Mouse (Mus musculus) frontal cortex, adult 2 months (tissue): Measurements from ENCODE around the gene Ifne. TPM values are rescaled to one million over a fixed set of nuclear protein-coding genes. Genes with fewer than 3 reads are reported as not detected.
"Not testable (repeated sequence)": the region's sequence is repeated elsewhere in the genome, so short reads cannot be mapped to it uniquely, and the experiment has no call there.

Experiments
- DNase-seq, 2 experiments: peaks; one replicate each; pipeline ENCODE4 v3.0.0; 2022; ENCODE audit warnings: low spot score in 1 of 2; ENCODE audit errors: extremely low spot score in 1 of 2
- polyA plus RNA-seq: library from polyadenylated mRNA; depleted of rRNA; stranded (reverse); fragments of >200 nt; gene quantifications from 2 replicates; pipeline ENCODE4 v1.2.3, GENCODE M21; 2012; rRNA removed

Ifne gene
- polyA plus RNA-seq, 1 experiment, result not detected

DNA sequence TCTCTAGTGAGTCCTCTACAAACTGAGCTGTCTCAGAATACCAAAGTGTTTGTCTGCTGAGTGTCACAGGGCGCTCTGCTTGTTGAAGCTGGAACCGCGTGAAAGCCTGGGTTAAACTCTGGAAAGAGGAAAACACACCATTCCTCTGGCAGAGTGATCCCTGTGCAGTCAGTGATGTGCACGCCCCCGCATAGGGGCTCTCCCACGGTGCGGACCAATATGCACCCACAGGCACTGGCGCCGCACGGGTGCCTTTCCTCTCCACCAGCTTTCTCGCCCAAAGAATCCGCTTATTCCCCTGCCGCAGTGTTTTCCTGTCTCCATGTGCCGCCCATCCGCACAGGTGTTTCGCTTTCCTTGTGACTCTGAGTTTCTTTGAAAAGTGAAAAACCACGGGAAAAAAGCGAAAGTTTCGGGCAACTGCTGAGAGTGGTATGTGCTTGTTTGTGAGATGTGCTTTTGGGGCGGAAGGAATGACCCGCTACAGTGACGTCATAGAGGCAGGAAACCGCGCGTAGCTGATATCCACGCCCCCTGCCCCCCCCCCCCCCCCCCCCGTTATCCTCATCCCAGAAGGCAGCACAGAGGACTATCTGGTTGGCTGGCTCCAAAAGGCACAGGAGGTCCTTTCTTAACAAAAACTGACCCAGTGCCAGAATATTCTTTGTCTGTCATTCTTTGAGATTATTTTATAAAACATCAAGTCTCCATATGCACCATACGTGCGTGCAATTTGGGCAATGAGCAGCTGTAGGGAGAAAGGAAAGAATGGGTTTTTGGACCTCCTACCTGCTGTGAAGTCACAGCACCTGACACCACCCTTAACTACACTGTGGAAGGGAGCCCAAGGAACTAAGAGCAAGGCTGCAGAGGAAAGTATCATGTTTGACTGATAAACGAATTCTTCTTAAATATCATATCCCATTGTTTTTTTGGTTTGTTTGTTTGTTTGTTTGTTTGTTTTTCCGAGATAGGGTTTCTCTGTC, 11.8 kb downstream of the Ifne start:
- DNase-seq, result no peak

DNA sequence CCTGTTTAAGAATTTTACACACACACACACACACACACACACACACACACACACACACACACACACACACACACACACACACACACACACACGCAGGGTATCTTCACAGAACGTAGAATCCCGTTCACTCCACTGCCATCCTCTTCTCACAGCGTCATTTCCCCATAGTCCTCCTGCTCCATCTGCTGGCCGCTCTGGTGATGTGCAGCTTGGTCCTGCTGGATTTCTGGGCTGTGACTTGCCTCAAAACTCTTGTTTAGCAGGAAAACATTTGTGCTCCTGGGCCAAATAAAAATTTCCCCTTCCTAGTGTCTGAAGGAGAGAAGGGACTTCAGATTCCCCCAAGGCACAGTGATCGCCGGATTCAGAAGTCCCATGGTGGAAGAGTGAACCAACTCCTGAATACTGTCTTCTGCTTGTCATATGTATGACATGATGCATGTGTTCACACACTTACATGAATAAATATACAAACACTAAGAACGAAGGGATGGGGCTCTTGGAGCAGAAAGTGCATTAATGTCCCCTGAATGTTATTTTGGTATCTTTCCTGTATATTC, 12.6 kb downstream of the Ifne start:
- peak; percentile 40 to 86 for DNase-seq

DNA sequence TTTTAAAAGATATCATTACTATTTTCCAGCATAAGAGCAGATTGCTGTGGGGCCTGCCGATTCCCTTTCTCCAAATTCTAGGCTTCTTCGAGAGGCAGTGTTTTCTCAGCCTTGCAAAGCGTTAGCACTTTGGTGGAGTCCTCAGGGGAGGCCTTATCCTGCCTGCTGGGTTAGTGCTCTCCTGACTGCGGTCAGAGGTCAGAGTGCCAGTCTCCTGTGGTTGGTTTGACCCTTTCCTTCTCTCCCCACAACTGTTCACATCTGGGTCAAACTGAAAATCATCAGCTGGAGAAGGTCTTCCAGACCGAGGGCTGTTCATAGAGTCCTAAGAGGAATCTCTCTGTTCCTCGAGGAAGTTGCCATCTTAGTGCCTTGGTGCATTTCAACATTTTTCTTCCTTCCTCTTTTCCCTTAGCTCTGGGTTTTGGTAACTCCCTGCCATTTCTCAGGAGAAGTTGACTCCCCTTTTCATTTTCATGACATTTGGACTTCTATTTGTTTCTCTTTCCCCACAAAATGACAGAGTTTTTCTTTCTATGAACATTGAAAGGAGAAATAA, 14.9 kb downstream of the Ifne start:
- DNase-seq, result no peak

DNA sequence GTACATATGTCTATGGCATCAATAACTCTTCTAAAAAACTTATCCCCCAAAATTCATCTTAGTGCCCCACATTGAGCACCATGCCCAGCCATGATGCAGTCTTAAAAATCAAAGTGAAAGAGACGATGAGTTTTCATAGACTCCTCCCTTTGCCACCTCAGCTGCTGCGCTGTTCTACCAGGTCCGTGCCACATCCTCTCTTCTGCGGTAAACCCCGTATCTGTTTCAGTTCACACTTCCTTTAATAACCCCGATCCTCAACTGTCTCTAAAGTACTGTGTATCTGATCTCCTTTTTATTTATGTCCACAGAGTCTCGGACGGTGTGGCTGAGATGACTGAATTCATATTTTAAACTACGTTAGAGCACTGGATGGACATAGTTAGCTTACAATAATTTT, 15.4 kb downstream of the Ifne start:
- no peak for DNase-seq

DNA sequence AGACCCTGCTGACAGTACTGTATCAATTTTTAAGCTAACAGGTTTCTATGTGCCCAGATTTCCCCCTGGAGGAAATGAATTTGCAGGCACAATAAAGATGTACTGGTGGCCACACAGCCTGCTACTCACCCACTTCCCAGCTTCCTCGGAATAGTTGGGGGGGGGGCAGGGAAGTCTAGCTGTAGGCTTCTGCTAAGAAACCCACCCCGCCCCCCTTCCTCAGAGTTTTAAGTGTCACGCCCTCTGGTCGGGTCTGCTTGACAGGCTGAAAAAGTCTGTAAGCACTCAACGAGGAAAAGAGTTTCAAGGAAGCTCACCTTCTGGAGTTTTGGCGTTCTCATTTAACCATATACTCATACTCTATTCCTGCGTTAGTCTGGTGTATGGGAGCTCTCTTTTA, 16.7 kb downstream of the Ifne start:
- no peak for DNase-seq

DNA sequence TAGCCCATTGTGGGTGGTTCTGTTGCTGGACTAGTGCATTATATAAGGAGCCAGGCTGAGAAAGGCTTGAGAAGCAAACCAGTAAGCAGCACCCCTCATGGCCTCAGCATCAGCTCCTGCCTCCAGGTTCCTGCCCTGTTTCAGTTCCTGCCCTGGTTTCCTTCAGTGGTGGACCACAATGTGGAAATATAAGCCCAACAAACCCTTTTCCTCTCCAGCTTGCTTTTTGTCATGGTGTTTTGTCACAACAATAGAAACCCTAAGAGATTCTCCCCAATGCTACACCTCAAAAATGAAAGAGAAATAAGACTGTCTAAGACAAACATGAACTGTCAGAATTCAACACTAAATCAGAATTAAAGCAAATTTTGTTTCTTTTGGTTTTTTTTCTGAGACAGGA, 20.8 kb downstream of the Ifne start:
- no peak for DNase-seq

DNA sequence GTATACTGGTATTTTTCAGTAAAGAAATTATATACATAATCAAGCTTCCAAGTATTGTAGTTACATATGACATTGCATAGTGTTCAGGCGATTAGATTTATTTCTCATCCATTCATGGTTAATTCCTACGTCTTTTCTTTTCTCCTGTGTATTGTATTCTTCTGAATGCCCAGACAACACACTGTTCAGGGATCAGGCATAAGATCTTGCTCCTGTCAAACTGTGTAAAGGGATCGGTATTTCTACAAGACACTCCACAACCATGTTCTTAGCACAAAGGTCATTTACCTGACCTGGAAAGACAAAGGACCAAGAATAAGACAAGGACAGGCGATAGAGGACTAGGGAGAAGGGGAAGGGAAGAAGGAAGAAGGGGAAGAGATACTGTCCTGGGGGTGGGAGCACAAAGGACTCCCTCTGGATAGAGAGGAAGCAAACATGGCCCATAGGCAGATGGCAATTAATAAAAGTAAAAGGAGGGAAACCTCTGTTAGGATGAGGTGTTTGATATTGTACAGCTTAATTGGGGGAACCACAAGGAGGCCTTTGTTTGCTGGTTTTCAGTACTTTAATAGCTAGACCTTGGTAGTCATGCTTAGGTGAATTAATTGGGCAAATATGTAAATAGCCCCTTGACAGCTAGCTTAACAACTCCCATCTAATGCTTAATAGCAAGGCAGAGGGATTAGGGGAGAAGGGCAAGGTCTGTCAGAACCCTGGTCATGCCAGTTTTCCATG, 28.8 kb downstream of the Ifne start:
- no peak for DNase-seq

DNA sequence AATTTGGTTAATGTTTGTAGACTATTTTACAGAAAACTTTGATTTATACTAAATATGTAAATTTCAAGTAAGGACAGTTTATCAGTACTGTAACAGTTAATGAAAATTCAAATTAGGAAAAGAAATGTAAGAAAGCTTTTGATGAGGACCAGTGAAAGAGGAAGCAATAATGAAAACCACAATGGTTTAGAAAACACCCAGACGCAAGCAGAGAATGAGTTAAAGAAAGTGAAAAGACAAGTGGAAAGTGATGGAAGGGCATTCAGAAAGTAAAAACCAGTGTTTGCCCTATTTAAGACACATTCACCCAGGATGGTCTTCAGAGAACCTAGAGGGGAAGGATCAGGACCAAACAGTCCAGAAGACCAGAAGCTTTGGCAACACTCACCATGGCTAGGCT, 30.3 kb downstream of the Ifne start, which contains the start of gene Ifna1:
Gene Ifna1, plus strand, starts transcription at position 390 of the 400 bp plus-strand sequence.
- no peak for DNase-seq

DNA sequence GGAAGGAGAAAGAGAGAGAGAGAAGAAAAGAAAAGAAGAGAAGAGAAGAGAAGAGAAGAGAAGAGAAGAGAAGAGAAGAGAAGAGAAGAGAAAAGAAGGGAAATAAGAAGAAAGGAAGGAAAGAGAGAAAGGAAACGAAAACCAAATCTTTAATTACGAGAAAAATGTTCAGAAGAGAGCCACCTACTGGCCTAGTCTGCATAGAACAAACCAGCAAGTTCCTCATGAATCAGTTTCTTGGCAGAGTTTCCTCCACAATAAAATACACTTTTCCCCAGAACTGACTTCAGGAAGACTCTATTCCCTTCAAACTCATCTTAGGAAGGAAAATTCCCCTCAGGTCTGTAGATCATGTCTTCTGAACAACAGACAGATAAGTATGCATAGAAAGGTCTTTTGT, 34.7 kb downstream of the Ifne start:
- peak in 1 of 2 experiments; percentile 12 for DNase-seq

DNA sequence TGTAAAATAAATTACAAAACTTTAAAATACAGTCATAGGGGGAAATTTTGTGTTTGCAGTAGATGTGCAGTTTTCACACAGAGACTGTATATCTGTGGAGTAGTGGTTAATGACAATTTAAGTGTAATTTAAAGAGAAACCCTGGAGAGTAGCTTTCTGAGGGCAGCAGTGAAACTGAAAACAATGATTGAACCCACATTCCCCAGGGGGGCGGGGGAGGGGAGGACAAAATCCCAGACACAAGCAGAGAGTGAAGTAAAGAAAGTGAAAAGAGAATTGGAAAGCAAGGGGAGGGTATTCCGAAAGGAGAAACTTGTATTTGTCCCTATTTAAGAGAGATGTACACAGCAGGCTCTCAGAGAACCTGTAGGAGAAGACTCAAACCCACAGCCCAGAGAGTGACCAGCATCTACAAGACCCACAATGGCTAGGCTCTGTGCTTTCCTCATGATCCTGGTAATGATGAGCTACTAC, 38.5 kb downstream of the Ifne start, which contains the start of gene Ifna4:
Gene Ifna4, plus strand, starts transcription at position 424 of the 474 bp plus-strand sequence.
- no peak for DNase-seq

DNA sequence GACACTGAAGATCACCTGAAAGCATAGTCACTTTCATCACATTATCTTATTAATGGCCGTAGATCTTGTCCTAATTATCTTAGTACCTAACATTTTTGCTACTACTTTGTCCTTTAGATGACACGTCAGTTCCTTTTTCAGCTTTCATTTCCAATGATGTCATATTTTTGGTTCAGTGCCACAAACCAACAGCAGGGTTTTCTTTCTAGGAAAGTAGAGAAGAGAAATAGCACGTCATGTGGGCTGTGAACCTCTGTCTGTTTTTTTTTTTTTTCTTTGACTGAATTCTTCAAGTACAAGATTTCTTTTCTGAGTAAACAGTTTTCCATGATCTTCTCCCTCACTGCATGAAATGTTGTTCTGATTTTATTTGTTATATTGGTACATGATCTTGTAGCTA, 39.9 kb downstream of the Ifne start:
- no peak for DNase-seq

DNA sequence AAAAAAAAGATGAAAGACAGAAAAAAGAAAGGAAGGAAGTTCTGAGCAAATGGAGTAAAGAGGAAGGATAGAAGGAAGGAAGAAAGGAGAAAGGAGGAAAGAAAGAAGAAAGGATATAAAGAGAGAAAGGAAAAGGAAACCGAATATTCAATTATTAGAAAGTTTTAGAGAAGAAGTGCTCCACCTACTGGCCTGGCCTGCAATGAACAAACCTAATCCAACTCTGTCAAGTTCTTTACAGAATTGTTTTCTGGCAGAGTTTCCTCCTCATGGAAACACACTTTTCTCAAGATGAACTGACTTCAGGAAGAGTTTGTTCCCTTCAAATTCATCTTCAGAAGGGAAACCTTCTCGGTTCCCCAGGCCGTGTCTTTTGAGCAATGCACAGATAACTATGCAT, 41.2 kb downstream of the Ifne start:
- DNase-seq, result peak in 1 of 2 experiments; percentile 15

DNA sequence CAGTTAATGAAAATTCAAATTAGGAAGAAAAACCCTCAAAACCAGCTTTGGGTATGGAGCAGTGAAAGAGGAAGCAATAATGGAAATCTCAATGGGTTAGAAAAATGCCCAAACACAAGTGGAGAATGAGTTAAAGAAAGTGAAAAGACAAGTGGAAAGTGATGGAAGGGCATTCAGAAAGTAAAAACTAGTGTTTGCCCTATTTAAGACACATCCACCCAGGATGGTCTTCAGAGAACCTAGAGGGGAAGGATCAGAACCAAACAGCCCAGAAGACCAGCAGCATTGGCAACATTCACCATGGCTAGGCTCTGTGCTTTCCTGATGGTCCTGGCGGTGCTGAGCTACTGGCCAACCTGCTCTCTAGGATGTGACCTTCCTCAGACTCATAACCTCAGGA, 44.8 kb downstream of the Ifne start, which contains the start of gene Ifna5:
Gene Ifna5, plus strand, starts transcription at position 301 of the 400 bp plus-strand sequence.
- not testable (repeated sequence) for DNase-seq

DNA sequence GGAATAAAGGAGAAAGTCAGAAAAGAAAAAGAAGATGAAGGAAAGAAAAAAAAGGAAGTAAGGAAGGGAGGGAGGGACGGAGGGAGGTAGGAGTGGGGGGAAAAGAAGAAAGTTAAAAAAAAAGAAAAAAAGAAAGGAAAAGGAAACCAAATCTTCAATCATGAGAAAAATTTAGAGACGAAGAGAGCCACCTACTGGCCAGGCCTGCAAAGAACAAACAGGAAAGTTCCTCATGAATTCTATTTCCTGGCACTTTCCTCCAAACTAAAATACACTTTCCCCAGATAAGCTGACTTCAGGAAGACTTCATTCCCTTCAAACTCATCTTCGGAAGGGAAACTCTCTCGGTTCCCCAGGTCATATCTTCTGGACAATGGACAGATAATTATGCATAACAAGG, 49.5 kb downstream of the Ifne start:
- DNase-seq, result peak in 1 of 2 experiments; percentile 61

Other genes with a start within 250 kb of the Ifne start
- gene C87499, start 245.8 kb downstream of the Ifne start, polyA plus RNA-seq, result not detected in 2 replicates
- gene Ifna13, start 235.7 kb downstream of the Ifne start, polyA plus RNA-seq, result not detected in 2 replicates
- not detected in 2 replicates for gene Ifna16, start 203.3 kb downstream of the Ifne start, polyA plus RNA-seq
- not detected in 2 replicates for gene Ifna2, start 196.3 kb downstream of the Ifne start, polyA plus RNA-seq
- not detected in 2 replicates for gene Ifnab, start 188.8 kb downstream of the Ifne start, polyA plus RNA-seq
- gene Gm26566, start 158.4 kb downstream of the Ifne start, polyA plus RNA-seq, result 0.80 and 1.0 TPM in 2 replicates
- 43.0 and 47.0 TPM in 2 replicates for gene Klhl9, start 157.7 kb downstream of the Ifne start, polyA plus RNA-seq
- not detected in 2 replicates for gene Gm13271, start 125.3 kb downstream of the Ifne start, polyA plus RNA-seq
- gene Gm13283, start 120.1 kb downstream of the Ifne start, polyA plus RNA-seq, result not detected in 2 replicates
- gene Gm13290, start 106.4 kb downstream of the Ifne start, polyA plus RNA-seq, result not detected in 2 replicates
- gene Gm13289, start 103.3 kb downstream of the Ifne start, polyA plus RNA-seq, result not detected in 2 replicates
- not detected in 2 replicates for gene Gm13272, start 100.4 kb downstream of the Ifne start, polyA plus RNA-seq
- not detected in 2 replicates for gene Ifnz, start 98.1 kb downstream of the Ifne start, polyA plus RNA-seq
- gene Gm13276, start 94.5 kb downstream of the Ifne start, polyA plus RNA-seq, result not detected in 2 replicates
- gene Gm13277, start 91.6 kb downstream of the Ifne start, polyA plus RNA-seq, result not detected in 2 replicates
- not detected in 2 replicates for gene Gm13278, start 88.7 kb downstream of the Ifne start, polyA plus RNA-seq
- gene Gm13275, start 85.7 kb downstream of the Ifne start, polyA plus RNA-seq, result not detected in 2 replicates
- gene Gm13279, start 82.8 kb downstream of the Ifne start, polyA plus RNA-seq, result not detected in 2 replicates
- gene Gm13285, start 80.5 kb downstream of the Ifne start, polyA plus RNA-seq, result not detected in 2 replicates
- gene Gm13287, start 76.9 kb downstream of the Ifne start, polyA plus RNA-seq, result not detected in 2 replicates
- gene Gm13288, start 74.7 kb downstream of the Ifne start, polyA plus RNA-seq, result not detected in 2 replicates
- gene Ifna7, start 64.0 kb downstream of the Ifne start, polyA plus RNA-seq, result not detected in 2 replicates
- not detected in 2 replicates for gene Ifna11, start 60.2 kb downstream of the Ifne start, polyA plus RNA-seq
- not detected in 2 replicates for gene Ifna6, start 52.8 kb downstream of the Ifne start, polyA plus RNA-seq
- not detected in 2 replicates for gene Ifna5, start 44.7 kb downstream of the Ifne start, polyA plus RNA-seq
- not detected in 2 replicates for gene Ifna4, start 38.3 kb downstream of the Ifne start, polyA plus RNA-seq
- gene Ifna1, start 30.1 kb downstream of the Ifne start, polyA plus RNA-seq, result not detected in 2 replicates